Mouse (Mus musculus) ZHBTc4 (cell line): ENCODE data around the gene Drd5.

Experiments used
- DNase-seq: peaks from one replicate; pipeline ENCODE4 v3.0.0-alpha.2; 2011; ENCODE audit warnings: low read depth, low spot score

Gene Drd5

DNA sequence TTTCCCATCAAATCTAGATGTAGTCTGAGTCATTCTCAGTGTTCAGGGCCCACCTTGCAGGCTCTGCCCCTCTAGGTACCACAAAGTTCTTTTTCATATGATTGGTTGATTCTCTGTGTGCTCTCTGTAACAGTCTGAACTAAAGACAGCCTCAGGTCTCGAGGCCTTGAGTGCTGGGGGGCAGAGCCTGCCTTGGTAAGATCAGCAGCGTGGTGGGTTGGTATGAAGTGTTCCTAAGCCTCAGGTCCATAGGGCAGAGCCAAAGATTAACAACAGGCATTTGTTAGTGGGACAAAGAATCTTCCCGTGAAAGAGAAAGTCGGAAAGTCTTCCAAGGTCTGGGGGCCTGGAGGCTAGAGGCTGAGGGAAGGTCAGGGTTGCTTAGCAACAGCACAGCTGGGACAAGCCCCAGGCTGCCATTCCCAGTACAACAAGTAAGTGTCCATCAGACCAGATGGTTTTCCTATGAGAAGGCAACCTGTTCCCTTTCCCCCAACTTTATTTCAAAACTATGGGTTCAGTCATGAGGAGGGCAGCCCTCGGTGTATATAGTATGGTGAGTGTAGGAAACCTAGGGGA is 31.3 kb downstream of the Drd5 start:
- DNase-seq = peak; percentile 31

DNA sequence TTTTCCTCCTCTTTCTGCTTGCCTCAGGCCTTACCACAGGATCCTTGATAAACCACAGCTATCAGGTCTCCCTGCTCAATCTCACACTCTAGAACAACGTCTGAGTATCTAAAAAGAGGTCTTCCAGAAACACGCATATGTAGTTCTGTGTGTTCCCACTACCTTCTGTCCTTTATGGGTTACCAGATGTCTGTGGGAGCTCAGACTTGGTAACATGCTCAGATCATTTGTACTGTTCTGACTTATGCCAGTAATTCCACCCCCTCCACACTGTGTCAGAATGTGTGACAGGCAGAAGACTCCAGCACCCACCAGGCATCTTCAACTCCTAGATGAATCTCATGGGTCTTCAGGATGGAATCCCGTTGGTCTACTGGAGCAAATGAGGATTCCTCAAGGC is 37.8 kb downstream of the Drd5 start:
- DNase-seq = no peak

DNA sequence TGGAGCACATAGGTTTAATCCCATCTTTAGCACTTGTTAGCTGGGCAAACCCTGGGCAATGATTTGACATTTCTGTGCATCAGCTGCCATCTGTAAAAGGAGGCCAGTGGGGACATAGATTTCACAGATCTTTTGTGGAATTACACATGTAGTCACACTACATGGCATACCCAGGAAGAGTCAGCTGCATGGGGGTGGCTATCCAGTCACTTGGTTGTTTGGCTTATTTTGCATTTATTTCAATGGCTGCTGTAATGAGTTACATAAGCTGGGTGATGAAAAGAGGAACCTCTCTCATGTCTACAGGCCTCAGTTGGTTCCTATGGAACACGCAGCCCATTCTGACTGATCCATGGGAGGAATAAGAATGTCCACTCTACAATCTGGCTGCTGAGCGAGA is 40.5 kb downstream of the Drd5 start:
- no peak for DNase-seq

DNA sequence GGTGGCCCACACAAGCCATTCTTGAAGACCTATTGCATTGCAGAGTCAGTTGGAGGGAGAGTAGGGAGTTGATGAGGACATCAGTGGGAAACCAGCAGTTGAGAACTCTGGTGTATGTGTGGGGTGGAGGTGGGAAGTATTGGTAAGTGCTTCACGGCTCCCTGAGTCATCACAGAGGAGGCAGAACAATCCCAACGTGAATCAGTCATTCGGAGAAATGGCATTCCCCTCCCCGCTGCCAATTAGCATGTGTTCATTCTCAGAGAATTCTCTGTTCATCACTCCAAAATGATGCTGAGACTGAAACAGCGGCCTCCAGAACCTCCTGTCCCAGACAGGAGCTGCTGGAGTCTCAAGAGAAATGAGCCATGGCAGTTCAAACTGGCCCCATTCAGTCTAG is 45.2 kb downstream of the Drd5 start:
- DNase-seq = no peak

DNA sequence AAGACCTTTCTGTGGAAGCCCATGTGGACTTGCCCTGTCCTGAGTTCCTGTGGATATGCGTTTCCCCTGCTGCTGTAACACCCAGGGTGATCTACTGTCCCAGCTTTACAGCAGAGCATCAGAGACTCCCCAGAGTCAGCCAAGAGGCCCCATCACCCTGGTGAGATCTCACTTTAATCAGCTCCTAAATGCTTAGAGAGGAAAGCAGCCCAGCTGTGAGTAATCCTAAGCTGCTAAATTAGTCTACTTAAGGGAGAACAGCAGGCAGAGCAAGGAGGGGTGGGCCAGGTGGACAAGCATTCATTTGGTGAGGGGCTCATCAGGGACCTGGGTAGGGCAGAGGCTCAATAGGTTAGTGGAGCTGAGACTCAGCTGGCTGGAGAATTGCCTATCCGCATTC is 46.4 kb downstream of the Drd5 start:
- DNase-seq = no peak

DNA sequence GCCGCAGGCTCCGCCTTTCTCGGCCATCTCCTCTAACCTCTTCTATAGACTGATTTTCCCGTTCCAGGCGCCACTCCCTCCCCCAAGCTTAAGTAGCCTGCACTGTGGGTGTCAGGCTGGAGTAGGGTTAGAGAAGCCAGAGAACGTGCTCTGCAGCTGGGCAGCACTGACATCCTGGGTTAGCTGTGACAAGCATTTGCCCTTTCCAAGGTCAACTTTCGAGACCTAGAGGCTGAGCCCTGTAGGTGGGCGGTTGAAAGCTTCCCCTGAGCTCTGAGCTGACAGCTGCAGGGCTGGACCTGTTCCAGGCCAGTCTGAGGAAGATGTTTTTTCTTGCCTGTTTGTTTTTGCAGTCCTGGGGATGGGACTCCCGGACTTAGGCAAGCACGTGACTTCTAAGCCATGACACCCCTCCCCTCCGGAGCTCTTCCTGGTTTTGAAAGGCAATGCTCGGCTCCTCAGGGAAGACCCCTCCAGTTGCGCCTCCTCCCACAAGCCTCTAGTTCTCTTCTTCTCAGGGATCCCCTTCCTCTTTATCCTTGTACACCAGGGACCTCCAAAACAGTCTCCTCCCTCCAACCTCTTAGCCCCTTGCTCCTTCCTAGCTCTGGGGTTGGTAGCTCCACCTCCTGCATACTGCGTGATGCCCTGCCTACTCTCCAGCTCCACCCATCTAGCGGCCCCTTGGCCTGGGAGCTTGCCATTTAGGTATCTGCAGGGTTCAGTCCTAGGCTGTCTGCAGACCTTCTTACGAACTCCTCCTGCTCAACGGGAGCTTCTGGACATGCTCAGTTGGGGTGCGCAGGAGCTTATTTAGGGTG is 47.7 kb downstream of the Drd5 start:
- peak; percentile 74 for DNase-seq

DNA sequence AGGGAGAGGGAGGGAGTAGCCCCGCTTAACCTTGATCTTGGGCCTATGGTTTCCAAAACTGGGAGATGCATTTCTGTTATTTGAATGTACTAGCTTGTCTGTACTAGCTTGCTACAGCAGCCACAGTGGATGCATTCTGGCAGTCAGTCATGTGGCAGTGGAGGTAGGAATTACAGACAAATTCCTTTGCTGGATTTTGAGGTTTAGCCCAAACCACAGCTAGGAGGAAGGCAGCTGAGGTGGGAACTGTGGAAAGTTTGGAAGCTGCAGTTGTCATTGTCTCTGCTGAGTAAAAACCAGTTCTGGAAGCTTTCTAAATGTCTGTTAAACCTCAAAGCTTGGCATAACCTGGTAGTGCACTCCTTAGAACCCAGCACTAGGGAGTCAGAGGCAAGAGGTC is 52.1 kb downstream of the Drd5 start:
- no peak for DNase-seq
